Mouse (Mus musculus) kidney, embryonic 15.5 days (tissue): ENCODE measurements around the gene Slc34a1. TPM values are rescaled to one million over a fixed set of nuclear protein-coding genes. Genes with fewer than 3 reads are reported as not detected.

Experiments
- ATAC-seq: fragments of 200-750 bp; cut with Nextera tagmentation; replicated peaks from 2 replicates; pipeline ENCODE4 v1.8.0; 2017; ENCODE audit warnings: moderate TSS enrichment; ENCODE audit not compliant: low FRiP score
- H3K27ac ChIP-seq: fragments of 300-500 bp; sonication (generic); 2 replicates; pipeline ENCODE4 v1.5.1; 2015; ENCODE audit warnings: mild to moderate bottlenecking, inconsistent platforms
- H3K27me3 ChIP-seq: fragments of 300-500 bp; sonication (generic); 2 replicates; pipeline ENCODE4 v1.6.1; 2015; ENCODE audit warnings: inconsistent platforms
- H3K36me3 ChIP-seq: fragments of 300-500 bp; sonication (generic); 2 replicates; pipeline ENCODE4 v1.6.1; 2015; ENCODE audit warnings: inconsistent platforms
- H3K4me1 ChIP-seq: fragments of 300-500 bp; sonication (generic); 2 replicates; pipeline ENCODE4 v1.6.1; 2015; ENCODE audit warnings: inconsistent platforms
- H3K4me2 ChIP-seq: fragments of 300-500 bp; sonication (generic); 2 replicates; pipeline ENCODE4 v1.6.1; 2015; ENCODE audit warnings: moderate library complexity, mild to moderate bottlenecking, inconsistent platforms
- H3K4me3 ChIP-seq: fragments of 300-500 bp; sonication (generic); replicated peaks from 2 replicates; pipeline ENCODE4 v1.5.1; 2015; ENCODE audit warnings: mild to moderate bottlenecking, inconsistent platforms
- H3K9ac ChIP-seq: fragments of 300-500 bp; sonication (generic); 2 replicates; pipeline ENCODE4 v1.6.1; 2015; ENCODE audit warnings: mild to moderate bottlenecking, inconsistent platforms
- H3K9me3 ChIP-seq: fragments of 300-500 bp; sonication (generic); replicated peaks from 2 replicates; pipeline ENCODE4 v1.6.1; 2016; ENCODE audit warnings: inconsistent platforms
- WGBS: fragments of 180-500 bp; shearing (Covaris S2); methylation state at CpG from one replicate; pipeline ENCODE4 v1.1.7; 2015; ENCODE audit warnings: mixed read lengths; 5-methylcytosine and 5-hydroxymethylcytosine counted together
- polyA plus RNA-seq: library from polyadenylated mRNA; unstranded; fragments of >200 nt; fragmentation: Nextera tagmentation; extraction: Ambion mirVana; gene quantifications from 2 replicates; pipeline ENCODE4 v1.2.1, GENCODE M21; 2015

Slc34a1 gene
- polyA plus RNA-seq, 1 experiment from 2014 or later: 180 TPM

- no peaks in the 10 kb centered on the region for H3K9me3 ChIP-seq
- H3K27me3 ChIP-seq: no peaks in the 10 kb centered on the region
- ATAC-seq: no peak
- H3K4me3 ChIP-seq: no peak overlapping the region
- H3K4me1 ChIP-seq: peaks cover 29% of the 10 kb centered on the region
- H3K36me3 ChIP-seq: peaks cover 53% of the 10 kb centered on the region
- H3K27ac ChIP-seq: no peak overlapping the region
- H3K4me2 ChIP-seq: no peak overlapping the region
- WGBS: 92% methylated on average over 9 of the region's 9 CpGs
- no peak overlapping the region for H3K9ac ChIP-seq
These were observed 51.2 kb downstream of the Slc34a1 start for GRCm38 (mm10) chr13:55449205-55449604.

- Histone ChIP-seq H3K9me3 (no peaks in the 10 kb centered on the region), H3K27me3 (no peaks in the 10 kb centered on the region), H3K4me1 (peaks cover 29% of the 10 kb centered on the region), H3K9ac (no peak overlapping the region), H3K27ac (no peak overlapping the region), H3K4me3 (no peak overlapping the region), H3K4me2 (no peak overlapping the region), H3K36me3 (peaks cover 60% of the 10 kb centered on the region)
- ATAC-seq: no peak
- WGBS: 91% methylated on average over 17 of the region's 17 CpGs
These were observed 51.9 kb downstream of the Slc34a1 start for GRCm38 (mm10) chr13:55449679-55450441.

GRCm38 (mm10) chr13:55450511-55450980, 52.6 kb downstream of the Slc34a1 start:
- peaks cover 67% of the 10 kb centered on the region for H3K36me3 ChIP-seq
- 92% methylated on average over 11 of the region's 11 CpGs for WGBS
- no peaks in the 10 kb centered on the region for H3K9me3 ChIP-seq
- no peak overlapping the region for H3K9ac ChIP-seq
- H3K4me3 ChIP-seq: no peak overlapping the region
- H3K4me1 ChIP-seq: peaks cover 29% of the 10 kb centered on the region
- no peak for ATAC-seq
- no peak overlapping the region for H3K4me2 ChIP-seq
- no peak overlapping the region for H3K27ac ChIP-seq
- H3K27me3 ChIP-seq: no peaks in the 10 kb centered on the region

- peaks cover 23% of the 10 kb centered on the region for H3K4me1 ChIP-seq
- H3K4me2 ChIP-seq: no peak overlapping the region
- 91% methylated on average over 10 of the region's 10 CpGs for WGBS
- no peaks in the 10 kb centered on the region for H3K9me3 ChIP-seq
- H3K9ac ChIP-seq: no peak overlapping the region
- H3K4me3 ChIP-seq: no peak overlapping the region
- peaks cover 74% of the 10 kb centered on the region for H3K36me3 ChIP-seq
- no peak for ATAC-seq
- no peaks in the 10 kb centered on the region for H3K27me3 ChIP-seq
- H3K27ac ChIP-seq: no peak overlapping the region
These were observed 53.3 kb downstream of the Slc34a1 start for GRCm38 (mm10) chr13:55451296-55451695.

GRCm38 (mm10) chr13:55451785-55452549, 54.0 kb downstream of the Slc34a1 start:
- no peak overlapping the region for H3K27ac ChIP-seq
- WGBS: 96% methylated on average over 16 of the region's 16 CpGs
- no peak overlapping the region for H3K4me2 ChIP-seq
- peaks cover 16% of the 10 kb centered on the region for H3K4me1 ChIP-seq
- no peak overlapping the region for H3K9ac ChIP-seq
- H3K27me3 ChIP-seq: no peaks in the 10 kb centered on the region
- no peaks in the 10 kb centered on the region for H3K9me3 ChIP-seq
- H3K36me3 ChIP-seq: peaks cover 81% of the 10 kb centered on the region
- no peak overlapping the region for H3K4me3 ChIP-seq
- no peak for ATAC-seq

- H3K4me1 ChIP-seq: peaks cover 23% of the 10 kb centered on the region
- 45% methylated on average over 2 of the region's 2 CpGs for WGBS
- no peaks in the 10 kb centered on the region for H3K27me3 ChIP-seq
- peaks cover 43% of the 10 kb centered on the region for H3K36me3 ChIP-seq
- H3K4me2 ChIP-seq: 0 out of 2 replicates have a peak overlapping the region, but pooled peaks have one; percentile 98
- H3K9ac ChIP-seq: no peak overlapping the region
- H3K27ac ChIP-seq: no peak overlapping the region
- no peak overlapping the region for H3K4me3 ChIP-seq
- ATAC-seq: no peak
- no peaks in the 10 kb centered on the region for H3K9me3 ChIP-seq
These were observed 65.0 kb downstream of the Slc34a1 start for GRCm38 (mm10) chr13:55462965-55463364.

GRCm38 (mm10) chr13:55463399-55464026, 65.5 kb downstream of the Slc34a1 start:
- Histone ChIP-seq H3K4me1 (peaks cover 23% of the 10 kb centered on the region), H3K4me2 (peak overlapping the region; percentile 98), H3K27ac (peak overlapping the region; percentile 69; the same call in 1 of the 2 replicates), H3K4me3 (peak overlapping the region; percentile 70), H3K9me3 (no peaks in the 10 kb centered on the region), H3K9ac (peak overlapping the region; percentile 70), H3K27me3 (no peaks in the 10 kb centered on the region), H3K36me3 (peaks cover 37% of the 10 kb centered on the region)
- WGBS: 6% methylated on average over 14 of the region's 14 CpGs
- ATAC-seq: no peak

- H3K4me2 ChIP-seq: peak within 1 kb of the TSS; percentile 98
- peak within 1 kb of the TSS; percentile 69 for H3K27ac ChIP-seq
- peak within 1 kb of the TSS; percentile 70 for H3K4me3 ChIP-seq
- no peaks in the 10 kb centered on the region for H3K27me3 ChIP-seq
- H3K9ac ChIP-seq: peak within 1 kb of the TSS; percentile 70
- under 1% methylated on average over 79 of the region's 84 CpGs for WGBS
- H3K36me3 ChIP-seq: peaks cover 30% of the 10 kb centered on the region
- H3K4me1 ChIP-seq: peaks cover 23% of the 10 kb centered on the region
- ATAC-seq: peak; percentile 68
- H3K9me3 ChIP-seq: no peaks in the 10 kb centered on the region
These were observed 66.3 kb downstream of the Slc34a1 start, which contains the start of gene Prr7 for GRCm38 (mm10) chr13:55464027-55464884. TSS of gene Prr7 (plus strand) at chr13:55464267.

GRCm38 (mm10) chr13:55465184-55465583, 67.2 kb downstream of the Slc34a1 start:
- H3K4me1 ChIP-seq: peaks cover 23% of the 10 kb centered on the region
- 14% methylated on average over 3 of the region's 3 CpGs for WGBS
- H3K9me3 ChIP-seq: no peaks in the 10 kb centered on the region
- peak overlapping the region; percentile 98 for H3K4me2 ChIP-seq
- H3K27me3 ChIP-seq: 0 out of 2 replicates have a peak, but pooled peaks cover 3% of the 10 kb centered on the region
- peaks cover 20% of the 10 kb centered on the region for H3K36me3 ChIP-seq
- peak overlapping the region; percentile 70; the same call in 1 of the 2 replicates for H3K9ac ChIP-seq
- peak overlapping the region; percentile 70 for H3K4me3 ChIP-seq
- ATAC-seq: no peak
- H3K27ac ChIP-seq: no peak overlapping the region
